Mouse (Mus musculus) spleen, postnatal 36 days (tissue): ENCODE data around the gene Csgalnact2.

Experiments
- DNase-seq, 2 experiments: peaks; one replicate each; pipeline ENCODE4 v3.0.0; 2022; ENCODE audit warnings: low spot score in 2 of 2, mixed read lengths in 1 of 2

Csgalnact2 gene

GRCm38 (mm10) chr6:118138731-118139709 lies at the start of gene Csgalnact2:
TSS of gene Csgalnact2 (minus strand) at chr6:118139140.
- peak; percentile 89 for DNase-seq

DNA sequence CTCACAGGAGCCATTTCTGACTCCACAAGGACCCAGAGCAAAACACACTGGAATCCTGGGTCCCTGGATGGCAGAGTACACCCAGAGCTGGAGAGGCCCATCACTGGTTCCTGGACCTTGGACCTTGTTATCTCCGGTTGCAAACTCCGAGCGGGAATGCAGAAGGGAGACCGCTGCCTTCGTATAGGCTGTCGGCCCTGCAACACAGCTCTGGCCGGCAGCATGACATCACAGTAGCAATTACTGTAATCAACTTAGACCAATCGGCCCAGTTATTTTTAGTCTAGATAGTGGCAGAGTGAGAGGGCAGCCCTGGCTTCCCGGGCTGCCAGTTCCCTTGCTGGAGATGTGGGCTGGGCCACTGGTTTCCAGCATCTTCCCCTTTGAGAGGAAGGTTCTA lies 49.7 kb upstream of the Csgalnact2 start:
- DNase-seq = no peak

GRCm38 (mm10) chr6:118187285-118187641 lies 48.3 kb upstream of the Csgalnact2 start:
- no peak for DNase-seq

- no peak for DNase-seq
These were observed 47.8 kb upstream of the Csgalnact2 start for GRCm38 (mm10) chr6:118186620-118187284.

DNA sequence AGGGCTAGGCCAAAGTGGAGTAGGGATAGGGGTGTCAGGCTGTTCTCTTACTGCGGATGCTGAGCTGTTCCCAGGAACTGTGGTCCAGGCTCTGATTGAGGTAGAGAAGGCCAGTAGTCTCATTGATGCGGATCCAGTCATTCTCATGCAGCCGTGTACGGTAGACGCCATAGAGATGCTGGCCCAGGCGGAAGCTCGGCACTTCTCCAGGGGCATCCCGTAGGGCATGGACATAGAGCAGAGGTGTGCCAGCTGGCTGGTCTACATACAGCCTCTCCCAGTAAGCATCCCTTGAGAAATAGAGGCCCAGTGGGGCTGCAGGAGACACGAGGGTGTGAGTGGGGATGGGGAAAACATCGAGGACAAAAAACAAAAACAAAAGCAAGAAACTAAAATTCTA lies 45.2 kb upstream of the Csgalnact2 start:
- DNase-seq = no peak

DNA sequence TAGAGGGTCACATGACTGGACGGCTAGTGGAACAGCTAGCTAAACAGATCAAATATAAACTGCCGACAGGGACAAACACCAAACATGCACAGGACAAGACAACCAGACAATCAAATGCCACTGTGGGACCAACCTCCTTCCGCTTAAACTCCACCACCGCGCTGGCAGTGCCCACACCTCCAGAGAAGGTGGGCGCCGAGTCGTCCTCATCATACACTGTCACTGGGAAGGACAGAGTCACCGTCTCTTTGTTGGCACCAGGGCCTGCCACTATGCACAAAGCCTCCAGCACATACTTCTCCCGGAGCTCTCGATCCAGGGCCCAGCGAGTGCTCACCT lies 41.1 kb upstream of the Csgalnact2 start:
- DNase-seq = no peak

DNA sequence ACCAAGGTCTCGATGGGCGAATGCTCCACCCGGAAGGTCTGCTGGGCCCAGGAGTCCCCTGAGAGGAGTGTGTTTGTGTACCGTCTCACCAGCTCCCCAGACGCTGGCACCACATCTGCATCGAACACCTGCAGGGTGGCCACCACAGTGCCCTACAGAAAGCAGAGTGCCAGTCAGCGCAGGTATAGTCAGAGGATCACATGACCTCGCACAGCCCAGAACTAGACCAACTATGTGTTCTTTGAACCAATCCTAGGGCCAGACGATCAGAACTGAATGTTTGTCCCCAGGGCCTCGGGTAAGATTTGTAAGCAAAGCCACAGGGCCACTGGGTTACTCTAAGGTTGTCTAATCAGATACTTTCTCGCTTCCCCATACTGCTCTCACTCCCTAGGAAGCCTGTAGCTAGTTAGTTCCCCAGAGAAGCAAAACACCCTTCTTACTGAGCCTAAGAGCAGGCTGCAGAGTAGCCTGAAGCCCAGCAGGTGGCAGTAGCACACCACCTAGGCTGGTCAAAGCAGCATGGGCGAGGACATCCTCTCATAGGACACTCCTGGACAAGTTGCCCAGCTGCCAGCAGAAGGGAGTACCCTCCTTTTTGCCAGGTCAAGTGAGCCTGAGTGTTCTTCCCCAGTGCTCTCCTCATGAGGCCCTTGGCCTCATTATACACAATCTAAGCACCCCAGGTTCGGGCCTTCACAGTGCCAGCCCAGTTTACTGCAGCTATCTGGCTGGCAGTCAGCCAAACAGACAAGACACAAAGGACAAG lies 40.6 kb upstream of the Csgalnact2 start:
- peak; percentile 54 to 63 for DNase-seq

- DNase-seq = no peak
These were observed 35.0 kb upstream of the Csgalnact2 start for GRCm38 (mm10) chr6:118173975-118174328.

DNA sequence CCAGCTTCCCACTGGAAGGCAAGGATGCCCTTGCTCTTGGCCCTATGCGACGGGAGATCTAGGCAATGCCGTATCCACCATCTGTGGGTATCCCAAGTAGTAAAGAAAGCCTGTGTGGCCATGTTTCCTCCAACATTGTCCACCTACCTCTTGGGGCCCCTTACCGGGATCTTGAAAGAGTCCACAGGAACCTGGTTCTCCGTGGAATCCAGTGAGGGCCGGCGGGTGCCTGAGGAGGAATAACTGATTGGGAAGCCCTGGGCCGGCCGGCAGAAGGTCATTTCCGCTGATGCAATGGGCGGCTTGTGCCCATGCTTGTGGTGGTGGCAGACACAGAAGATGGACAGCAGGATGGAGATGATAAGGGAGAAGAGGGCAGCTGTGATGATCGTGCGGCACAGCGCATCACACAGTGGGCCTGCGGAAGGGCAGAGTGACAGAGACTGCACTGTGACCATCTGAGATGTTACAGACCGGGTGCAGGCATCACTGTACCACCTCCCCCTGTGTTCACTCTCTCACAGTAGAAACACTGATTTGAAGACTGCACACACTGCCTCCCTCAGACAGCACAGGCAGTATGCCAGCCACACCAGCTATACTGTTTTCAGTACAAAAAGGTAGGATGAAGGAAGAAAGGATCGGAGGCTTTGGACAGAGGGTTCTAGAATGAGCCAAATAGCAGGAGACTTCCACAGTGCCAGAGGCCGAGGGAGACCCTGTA lies 34.5 kb upstream of the Csgalnact2 start:
- no peak for DNase-seq

DNA sequence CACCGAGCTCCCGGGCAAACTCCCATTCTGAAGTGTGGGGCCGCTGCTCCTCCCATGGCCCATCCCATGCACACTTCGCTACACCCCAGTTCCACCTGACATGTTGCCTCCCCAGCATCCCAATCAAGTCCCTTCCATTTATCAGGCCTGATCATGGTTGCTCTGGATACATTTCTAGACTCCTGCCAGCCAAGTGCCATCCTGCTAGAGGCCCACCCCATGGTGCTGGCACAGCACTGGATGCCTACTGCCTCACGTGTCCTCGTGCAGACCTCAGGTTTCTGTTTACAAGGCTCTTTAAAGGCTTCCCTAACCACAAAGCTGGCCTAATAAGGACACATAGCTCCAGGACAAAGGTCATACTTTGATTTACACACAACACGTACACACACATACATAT lies 32.4 kb upstream of the Csgalnact2 start:
- no peak for DNase-seq

GRCm38 (mm10) chr6:118168106-118168505 lies 29.2 kb upstream of the Csgalnact2 start:
- DNase-seq = no peak

DNA sequence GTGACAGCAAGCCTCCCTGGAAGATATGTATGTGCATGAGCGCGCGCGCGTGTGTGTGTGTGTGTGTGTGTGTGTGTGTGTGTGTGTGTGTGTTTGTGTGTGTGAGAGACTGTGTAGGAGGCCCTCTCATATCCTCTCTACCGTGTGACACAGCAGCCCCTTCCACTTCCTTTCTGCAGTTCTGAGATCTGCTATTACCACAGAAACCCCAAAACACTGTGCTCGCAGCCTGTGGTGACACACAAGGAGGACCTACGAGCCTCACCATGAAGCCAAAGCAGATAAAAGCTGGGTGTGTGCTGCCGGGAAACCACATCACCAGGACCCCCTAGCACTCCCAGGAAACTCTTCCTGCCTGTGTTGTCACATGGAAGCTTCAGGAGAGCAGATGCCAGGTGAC lies 28.1 kb upstream of the Csgalnact2 start:
- DNase-seq = peak; percentile 64 to 66

DNA sequence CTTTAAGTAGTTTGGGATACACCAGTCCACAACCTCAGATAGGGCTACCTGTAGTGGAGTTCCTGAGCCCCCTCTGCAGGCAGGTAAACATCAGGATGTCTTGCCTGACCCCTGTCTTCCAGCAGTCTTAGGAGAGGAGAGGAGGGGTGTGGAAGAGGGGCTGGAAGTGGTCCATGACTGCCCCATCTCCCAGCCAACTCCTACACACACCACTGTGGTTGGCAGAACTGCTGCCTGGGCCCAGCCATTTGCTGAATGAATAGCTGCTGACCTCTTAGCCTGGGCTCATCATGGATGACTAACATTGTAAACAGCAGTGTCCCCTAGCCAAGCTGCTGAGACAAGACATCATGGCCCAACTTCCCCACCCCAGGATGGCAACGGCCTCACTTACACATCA lies 26.6 kb upstream of the Csgalnact2 start:
- DNase-seq = no peak

DNA sequence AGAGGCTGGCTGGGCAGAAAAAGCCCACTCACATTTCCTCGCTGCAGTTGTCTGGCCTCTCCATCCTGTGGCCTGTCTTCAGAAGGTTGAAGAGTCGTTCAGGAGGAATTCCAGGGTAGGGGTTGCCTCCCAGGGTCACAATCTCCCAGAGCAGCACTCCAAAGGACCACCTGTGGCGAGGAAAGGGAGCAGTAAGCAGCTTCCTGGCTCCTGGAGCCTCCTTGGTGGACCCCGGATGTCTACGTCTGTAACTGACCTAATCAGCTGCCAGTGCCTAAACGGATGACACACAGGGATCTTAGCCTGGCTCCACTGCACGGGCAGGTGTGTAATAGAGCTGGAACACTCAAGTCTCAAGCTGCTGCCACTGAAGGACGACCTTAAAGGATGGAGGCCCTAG lies 25.8 kb upstream of the Csgalnact2 start:
- no peak for DNase-seq

DNA sequence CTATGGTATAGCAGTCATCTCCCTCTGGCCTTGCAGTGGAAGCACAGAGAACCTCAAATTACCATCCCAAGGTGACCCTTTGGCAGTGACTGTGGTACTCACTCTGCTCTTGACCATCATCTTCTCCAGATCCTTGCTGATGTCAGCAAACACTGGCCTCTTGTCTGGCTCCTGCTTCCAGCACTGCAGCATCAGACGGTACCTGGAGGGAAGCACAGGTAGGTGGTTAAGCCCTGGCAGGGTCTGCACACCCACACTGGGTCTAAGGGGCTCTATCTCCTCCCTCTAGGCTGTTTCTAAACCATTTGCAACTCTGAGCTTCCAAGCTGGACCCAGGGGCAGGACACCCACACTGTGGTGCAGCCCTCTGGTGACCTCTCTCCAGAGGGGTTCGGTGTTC lies 24.1 kb upstream of the Csgalnact2 start:
- DNase-seq = no peak

- no peak for DNase-seq
These were observed 23.6 kb upstream of the Csgalnact2 start for GRCm38 (mm10) chr6:118162457-118163082.

GRCm38 (mm10) chr6:118153091-118153490 lies 14.2 kb upstream of the Csgalnact2 start:
- no peak for DNase-seq

GRCm38 (mm10) chr6:118150988-118151387 lies 12.0 kb upstream of the Csgalnact2 start:
- DNase-seq = no peak

DNA sequence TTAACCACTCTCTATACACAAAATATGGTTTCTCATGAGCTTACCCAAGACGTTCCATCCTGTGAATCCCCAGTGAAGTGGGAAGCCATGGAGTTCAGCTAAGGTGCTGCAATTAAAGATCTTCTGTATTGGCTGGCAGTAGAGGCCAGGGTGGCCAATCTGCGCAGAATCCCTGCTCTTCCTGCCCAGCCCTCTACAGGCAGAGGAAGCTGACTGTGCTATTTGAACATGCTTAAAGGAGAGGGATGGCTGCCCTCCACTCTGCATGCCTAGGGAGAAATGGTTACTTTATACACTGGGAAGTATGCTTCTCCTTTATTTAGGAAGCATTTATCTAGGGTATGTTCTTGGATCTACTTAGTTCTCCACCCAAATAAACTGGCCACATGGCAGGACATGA lies 11.6 kb upstream of the Csgalnact2 start:
- DNase-seq = no peak

GRCm38 (mm10) chr6:118150128-118150527 lies 11.2 kb upstream of the Csgalnact2 start:
- no peak for DNase-seq

- DNase-seq = peak in 1 of 2 experiments; percentile 17
These were observed 2.0 kb upstream of the Csgalnact2 start for GRCm38 (mm10) chr6:118140961-118141360.
